Mouse (Mus musculus) heart, embryonic 12.5 days (tissue): ENCODE measurements around the gene Aip. TPM values are rescaled to one million over a fixed set of nuclear protein-coding genes. Genes with fewer than 3 reads are reported as not detected.

Experiments
- ATAC-seq: fragments of 200-750 bp; cut with Nextera tagmentation; 2 replicates; pipeline ENCODE4 v1.8.0; 2017; ENCODE audit warnings: moderate TSS enrichment, moderate library complexity; ENCODE audit not compliant: insufficient number of reproducible peaks, low FRiP score
- H3K27ac ChIP-seq: fragments of 300-500 bp; sonication (generic); 2 replicates; pipeline ENCODE4 v1.5.1; 2016; ENCODE audit warnings: mild to moderate bottlenecking, moderate library complexity; ENCODE audit not compliant: poor library complexity, severe bottlenecking
- H3K27me3 ChIP-seq: fragments of 300-500 bp; sonication (generic); replicated peaks from 2 replicates; pipeline ENCODE4 v1.6.1; 2016; ENCODE audit warnings: mild to moderate bottlenecking, moderate library complexity
- H3K36me3 ChIP-seq: fragments of 300-500 bp; sonication (generic); 2 replicates; pipeline ENCODE4 v1.6.1; 2016; ENCODE audit warnings: mild to moderate bottlenecking, moderate library complexity
- H3K4me1 ChIP-seq: fragments of 300-500 bp; sonication (generic); replicated peaks from 2 replicates; pipeline ENCODE4 v1.6.1; 2016; ENCODE audit warnings: mild to moderate bottlenecking
- H3K4me2 ChIP-seq: fragments of 300-500 bp; sonication (generic); 2 replicates; pipeline ENCODE4 v1.6.1; 2016; ENCODE audit warnings: mild to moderate bottlenecking, moderate library complexity
- H3K4me3 ChIP-seq: fragments of 300-500 bp; sonication (generic); 2 replicates; pipeline ENCODE4 v1.5.1; 2016; ENCODE audit warnings: mild to moderate bottlenecking
- H3K9ac ChIP-seq: fragments of 300-500 bp; sonication (generic); 2 replicates; pipeline ENCODE4 v1.6.1; 2016; ENCODE audit warnings: mild to moderate bottlenecking, moderate library complexity
- H3K9me3 ChIP-seq: fragments of 300-500 bp; sonication (generic); replicated peaks from 2 replicates; pipeline ENCODE4 v1.6.1; 2016; ENCODE audit warnings: mild to moderate bottlenecking, moderate library complexity
- WGBS: fragments of 180-500 bp; shearing (Covaris S2); methylation state at CpG from one replicate; pipeline ENCODE4 v1.1.7; 2016; 5-methylcytosine and 5-hydroxymethylcytosine counted together
- polyA plus RNA-seq: library from polyadenylated mRNA; unstranded; fragments of >200 nt; fragmentation: Nextera tagmentation; extraction: Ambion mirVana; gene quantifications from 2 replicates; pipeline ENCODE4 v1.2.1, GENCODE M21; 2016

Gene Aip
- polyA plus RNA-seq, result 80.4 and 82.6 TPM in 2 replicates

GRCm38 (mm10) chr19:4125741-4126696 lies at the start of gene Aip:
Aip (minus strand) TSS chr19:4125858.
- H3K4me1 ChIP-seq, result peaks cover 25% of the 10 kb centered on the region
- peak; percentile 96 for ATAC-seq
- 0 out of 2 replicates have a peak within 1 kb of the TSS, but pooled peaks have one; percentile 11 for H3K27ac ChIP-seq
- no peaks in the 10 kb centered on the region for H3K27me3 ChIP-seq
- H3K9me3 ChIP-seq, result no peaks in the 10 kb centered on the region
- H3K36me3 ChIP-seq, result peaks cover 33% of the 10 kb centered on the region
- peak within 1 kb of the TSS; percentile 71 for H3K4me3 ChIP-seq
- peak within 1 kb of the TSS; percentile 77 for H3K4me2 ChIP-seq
- under 1% methylated on average over 64 of the region's 64 CpGs for WGBS
- H3K9ac ChIP-seq, result peak within 1 kb of the TSS; percentile 86

GRCm38 (mm10) chr19:4172925-4173324 lies 47.3 kb upstream of the Aip start:
- Histone ChIP-seq H3K4me1 (peaks cover 37% of the 10 kb centered on the region), H3K36me3 (no peaks in the 10 kb centered on the region), H3K4me2 (no peak overlapping the region), H3K9me3 (no peaks in the 10 kb centered on the region), H3K4me3 (no peak overlapping the region), H3K27ac (no peak overlapping the region), H3K9ac (peak overlapping the region; percentile 42; the same call in 1 of the 2 replicates), H3K27me3 (no peaks in the 10 kb centered on the region; the same call in 1 of the 2 replicates)
- no peak for ATAC-seq
- 64% methylated on average over 11 of the region's 11 CpGs for WGBS

GRCm38 (mm10) chr19:4171393-4172290 lies 46.0 kb upstream of the Aip start:
- Histone ChIP-seq H3K27me3 (no peaks in the 10 kb centered on the region; the same call in 1 of the 2 replicates), H3K4me2 (peak overlapping the region; percentile 0), H3K36me3 (no peaks in the 10 kb centered on the region), H3K9me3 (no peaks in the 10 kb centered on the region), H3K9ac (peak overlapping the region; percentile 28; the same call in 1 of the 2 replicates), H3K4me3 (no peak overlapping the region), H3K27ac (peak overlapping the region; percentile 45), H3K4me1 (peaks cover 44% of the 10 kb centered on the region)
- ATAC-seq, result no peak
- 52% methylated on average over 13 of the region's 13 CpGs for WGBS

- H3K4me3 ChIP-seq, result no peak overlapping the region
- H3K36me3 ChIP-seq, result no peaks in the 10 kb centered on the region
- H3K4me1 ChIP-seq, result peaks cover 46% of the 10 kb centered on the region
- no peaks in the 10 kb centered on the region for H3K27me3 ChIP-seq
- no peak for ATAC-seq
- H3K9me3 ChIP-seq, result no peaks in the 10 kb centered on the region
- H3K9ac ChIP-seq, result peak overlapping the region; percentile 28; the same call in 1 of the 2 replicates
- 85% methylated on average over 10 of the region's 10 CpGs for whole genome bisulfite sequencing
- no peak overlapping the region for H3K27ac ChIP-seq
- H3K4me2 ChIP-seq, result peak overlapping the region; percentile 0; the same call in 1 of the 2 replicates
Observed at GRCm38 (mm10) chr19:4170723-4171392, 45.2 kb upstream of the Aip start.

GRCm38 (mm10) chr19:4169810-4170209 lies 44.2 kb upstream of the Aip start:
- H3K4me1 ChIP-seq, result peaks cover 36% of the 10 kb centered on the region
- no peaks in the 10 kb centered on the region for H3K27me3 ChIP-seq
- peak overlapping the region; percentile 83 for H3K4me2 ChIP-seq
- H3K4me3 ChIP-seq, result peak overlapping the region; percentile 48
- H3K9me3 ChIP-seq, result no peaks in the 10 kb centered on the region
- peak; percentile 45 for ATAC-seq
- peak overlapping the region; percentile 80 for H3K27ac ChIP-seq
- H3K9ac ChIP-seq, result peak overlapping the region; percentile 86
- WGBS, result 9% methylated on average over 27 of the region's 27 CpGs
- H3K36me3 ChIP-seq, result no peaks in the 10 kb centered on the region

- Histone ChIP-seq H3K9ac (peak overlapping the region; percentile 86), H3K4me3 (peak overlapping the region; percentile 48), H3K9me3 (no peaks in the 10 kb centered on the region), H3K27ac (peak overlapping the region; percentile 80), H3K4me1 (peaks cover 36% of the 10 kb centered on the region), H3K4me2 (peak overlapping the region; percentile 83), H3K27me3 (no peaks in the 10 kb centered on the region), H3K36me3 (no peaks in the 10 kb centered on the region)
- WGBS, result under 1% methylated on average over 43 of the region's 43 CpGs
- ATAC-seq, result peak; percentile 96
Observed at GRCm38 (mm10) chr19:4169378-4169784, 43.7 kb upstream of the Aip start.

- Histone ChIP-seq H3K9me3 (no peaks in the 10 kb centered on the region), H3K4me1 (peaks cover 40% of the 10 kb centered on the region), H3K4me3 (no peak overlapping the region), H3K27me3 (no peaks in the 10 kb centered on the region), H3K9ac (peak overlapping the region; percentile 1; the same call in 1 of the 2 replicates), H3K4me2 (no peak overlapping the region), H3K27ac (peak overlapping the region; percentile 50), H3K36me3 (0 out of 2 replicates have a peak, but pooled peaks cover 2% of the 10 kb centered on the region)
- no peak for ATAC-seq
- WGBS, result 47% methylated on average over 9 of the region's 9 CpGs
Observed at GRCm38 (mm10) chr19:4166678-4167476, 41.2 kb upstream of the Aip start.

- no peak overlapping the region for H3K4me2 ChIP-seq
- WGBS, result 73% methylated on average over 2 of the region's 2 CpGs
- peaks cover 25% of the 10 kb centered on the region for H3K4me1 ChIP-seq
- ATAC-seq, result no peak
- H3K9me3 ChIP-seq, result no peaks in the 10 kb centered on the region
- H3K36me3 ChIP-seq, result peaks cover 20% of the 10 kb centered on the region
- H3K4me3 ChIP-seq, result no peak overlapping the region
- no peak overlapping the region for H3K27ac ChIP-seq
- 0 out of 2 replicates have a peak overlapping the region, but pooled peaks have one; percentile 2 for H3K9ac ChIP-seq
- H3K27me3 ChIP-seq, result no peaks in the 10 kb centered on the region
Observed at GRCm38 (mm10) chr19:4164721-4165120, 39.1 kb upstream of the Aip start.

GRCm38 (mm10) chr19:4164100-4164499 lies 38.4 kb upstream of the Aip start:
- Histone ChIP-seq H3K4me1 (peaks cover 24% of the 10 kb centered on the region), H3K9me3 (no peaks in the 10 kb centered on the region), H3K4me2 (no peak overlapping the region), H3K9ac (no peak overlapping the region), H3K27me3 (no peaks in the 10 kb centered on the region), H3K4me3 (no peak overlapping the region), H3K36me3 (peaks cover 26% of the 10 kb centered on the region), H3K27ac (no peak overlapping the region)
- no peak for ATAC-seq
- WGBS, result 76% methylated on average over 3 of the region's 3 CpGs

- peak overlapping the region; percentile 58; the same call in 1 of the 2 replicates for H3K9ac ChIP-seq
- peaks cover 24% of the 10 kb centered on the region for H3K4me1 ChIP-seq
- no peaks in the 10 kb centered on the region for H3K9me3 ChIP-seq
- H3K4me2 ChIP-seq, result peak overlapping the region; percentile 95
- no peak for ATAC-seq
- H3K27ac ChIP-seq, result peak overlapping the region; percentile 41; the same call in 1 of the 2 replicates
- WGBS, result 39% methylated on average over 4 of the region's 4 CpGs
- H3K36me3 ChIP-seq, result peaks cover 32% of the 10 kb centered on the region
- no peaks in the 10 kb centered on the region for H3K27me3 ChIP-seq
- peak overlapping the region; percentile 73 for H3K4me3 ChIP-seq
Observed at GRCm38 (mm10) chr19:4163543-4163887, 37.9 kb upstream of the Aip start.
